Mouse (Mus musculus) C2C12 (cell line): ENCODE data around the gene Tusc1. TPM values are rescaled to one million over a fixed set of nuclear protein-coding genes. Genes with fewer than 3 reads are reported as not detected.

ENCODE experiments used
- H3K27me3 ChIP-seq: one replicate; pipeline ENCODE4 v1.6.1; 2011; ENCODE audit not compliant: control insufficient read depth, insufficient read depth, insufficient read length
- H3K36me3 ChIP-seq: one replicate; pipeline ENCODE4 v1.6.1; 2011; ENCODE audit not compliant: control insufficient read depth, insufficient read depth
- H3K4me3 ChIP-seq: one replicate; pipeline ENCODE4 v1.5.1; 2011; ENCODE audit warnings: mild to moderate bottlenecking, control low read depth; ENCODE audit not compliant: poor library complexity, insufficient read depth, severe bottlenecking
- H3K79me2 ChIP-seq: one replicate; pipeline ENCODE4 v1.6.1; 2011; ENCODE audit not compliant: control insufficient read depth, insufficient read depth
- H3K79me3 ChIP-seq: one replicate; pipeline ENCODE4 v1.6.1; 2011; ENCODE audit warnings: low read depth, control low read depth
- H3ac ChIP-seq: one replicate; pipeline ENCODE3; 2011; ENCODE audit warnings: low read depth; ENCODE audit not compliant: control insufficient read depth, insufficient read length
- CEBPB ChIP-seq: IDR thresholded peaks from one replicate; pipeline ENCODE4 v1.6.1; 2011; ENCODE audit warnings: low read depth, mild to moderate bottlenecking, control low read depth, moderate library complexity
- CTCF ChIP-seq: IDR thresholded peaks from one replicate; pipeline ENCODE4 v1.5.1; 2011; ENCODE audit not compliant: control insufficient read depth, insufficient read depth, insufficient read length
- FOSL1 ChIP-seq: IDR thresholded peaks from one replicate; pipeline ENCODE4 v1.8.0; 2011; ENCODE audit warnings: mild to moderate bottlenecking, low read length; ENCODE audit not compliant: poor library complexity, insufficient read depth, severe bottlenecking
- MAX ChIP-seq: IDR thresholded peaks from one replicate; pipeline ENCODE4 v1.6.1; 2011; ENCODE audit warnings: mild to moderate bottlenecking, control low read depth
- MYOD1 ChIP-seq: IDR thresholded peaks from one replicate; pipeline ENCODE4 v1.6.1; 2011; ENCODE audit warnings: low read depth; ENCODE audit not compliant: control insufficient read depth, insufficient read length
- MYOG ChIP-seq: IDR thresholded peaks from one replicate; pipeline ENCODE4 v1.6.1; 2011; ENCODE audit not compliant: control insufficient read depth, insufficient read length; ENCODE audit errors: extremely low read depth
- USF1 ChIP-seq: IDR thresholded peaks from one replicate; pipeline ENCODE4 v1.6.1; 2011; ENCODE audit warnings: low read depth, mild to moderate bottlenecking, control low read depth, moderate library complexity
- long read RNA-seq, 2 experiments: library from polyadenylated mRNA; unstranded; transcript quantifications; one replicate each; pipeline ENCODE4 v2.0.0; 2019 to 2020
- polyA plus RNA-seq: library from polyadenylated mRNA; unstranded; fragments of >200 nt; fragmentation: generic; extraction: Trizol; gene quantifications from one replicate; pipeline ENCODE4 v1.2.1, GENCODE M21; 2012; ENCODE audit warnings: missing spikeins

Tusc1 gene
- 12.2 TPM for polyA plus RNA-seq
- long read RNA-seq, experiment 1, partial matches to known transcripts: 0 of 3 reads
- long read RNA-seq, experiment 1, other reads (novel, unspliced or antisense): 0 of 3 reads
- long read RNA-seq, experiment 2: 0 reads

DNA sequence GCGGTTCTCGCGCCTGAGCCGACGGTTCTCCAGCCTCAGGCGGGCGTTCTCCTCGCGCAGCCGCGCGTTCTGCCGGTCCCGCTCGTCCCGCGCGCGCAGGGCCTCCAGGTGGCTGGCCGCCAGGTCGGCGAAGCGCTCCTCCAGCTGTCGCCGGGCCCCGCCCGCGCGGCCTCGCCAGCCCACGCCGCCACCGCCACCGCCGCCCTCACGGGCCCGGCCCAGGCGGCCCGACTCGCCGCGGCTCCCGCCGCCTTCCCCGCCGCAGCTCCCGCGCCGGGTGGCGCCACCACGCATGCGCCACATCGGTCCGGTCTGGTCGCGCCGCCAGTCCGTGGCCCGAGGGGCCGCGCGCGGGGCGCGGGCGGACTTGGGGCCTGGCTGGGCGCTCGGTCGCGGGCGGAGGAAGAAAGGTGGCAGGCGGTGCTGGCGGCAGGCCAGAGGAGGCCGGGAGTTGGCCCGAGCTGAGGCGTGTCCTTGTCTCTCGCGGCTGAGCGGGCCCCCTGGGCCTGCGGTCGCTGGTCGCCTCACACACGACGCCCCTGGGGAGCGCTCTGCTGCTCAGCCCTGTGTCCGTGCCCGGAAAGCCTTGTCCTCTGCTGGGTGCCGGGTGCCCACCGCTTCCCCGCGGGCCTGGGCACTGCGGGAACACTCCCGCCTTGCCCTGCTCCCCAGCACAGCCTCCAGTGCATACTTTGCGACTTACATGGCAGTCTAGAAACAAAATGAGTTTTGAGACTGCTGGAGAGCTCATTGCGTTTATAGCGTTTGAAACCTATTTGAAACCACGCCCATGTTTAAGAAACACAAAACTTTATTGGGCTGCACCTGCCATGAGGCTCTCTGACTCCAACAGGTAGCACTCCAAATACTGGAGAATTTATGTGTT is at the start of gene Tusc1:
TSS of gene Tusc1 (minus strand) at position 394 of the 886 bp plus-strand sequence.
- H3K36me3 ChIP-seq: no peaks in the 10 kb centered on the region
- peak within 1 kb of the TSS; percentile 46 for H3K4me3 ChIP-seq
- peak within 1 kb of the TSS; percentile 95 for H3ac ChIP-seq
- no peaks in the 10 kb centered on the region for H3K79me3 ChIP-seq
- H3K79me2 ChIP-seq: no peaks in the 10 kb centered on the region
- TF ChIP-seq MAX (peak; percentile 64), CEBPB (no peak)
- H3K27me3 ChIP-seq: no peaks in the 10 kb centered on the region

- TF ChIP-seq FOSL1: no peak
- no peak for TF ChIP-seq MAX
- TF ChIP-seq MYOD1: no peak
- no peak for TF ChIP-seq CTCF
- TF ChIP-seq MYOG: no peak
- no peak for TF ChIP-seq USF1
- no peak for TF ChIP-seq CEBPB
- Histone ChIP-seq H3K79me3 (no peaks in the 10 kb centered on the region), H3K4me3 (no peak overlapping the region), H3K36me3 (no peaks in the 10 kb centered on the region), H3K79me2 (no peaks in the 10 kb centered on the region), H3K27me3 (no peaks in the 10 kb centered on the region), H3ac (no peak overlapping the region)
Measured at GRCm38 (mm10) chr4:93352930-93353329, 17.6 kb upstream of the Tusc1 start.

DNA sequence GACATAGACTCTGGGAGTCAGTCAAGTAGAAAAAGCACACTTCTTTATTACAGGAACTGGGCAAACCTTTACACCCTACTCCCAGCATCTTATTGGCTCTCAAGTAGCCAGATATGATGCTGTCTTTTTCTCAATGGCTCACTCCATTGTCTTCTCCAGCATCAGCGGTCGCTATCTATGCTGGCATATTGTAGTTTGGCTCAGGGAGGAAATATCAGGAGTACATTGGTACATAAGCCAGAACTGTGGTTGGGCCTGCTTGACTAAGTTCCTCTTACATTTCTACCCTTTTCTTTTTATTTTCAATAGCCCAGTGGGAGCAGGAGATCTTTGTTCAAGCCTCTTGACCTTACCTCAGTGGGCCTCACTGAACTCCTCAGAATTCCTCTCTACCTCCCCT is 9.0 kb upstream of the Tusc1 start:
- H3K36me3 ChIP-seq: no peaks in the 10 kb centered on the region
- TF ChIP-seq MYOG (no peak), MYOD1 (no peak), MAX (no peak), CTCF (no peak), USF1 (no peak)
- H3K4me3 ChIP-seq: no peak overlapping the region
- no peaks in the 10 kb centered on the region for H3K79me3 ChIP-seq
- H3K79me2 ChIP-seq: no peaks in the 10 kb centered on the region
- H3ac ChIP-seq: no peak overlapping the region
- no peaks in the 10 kb centered on the region for H3K27me3 ChIP-seq

DNA sequence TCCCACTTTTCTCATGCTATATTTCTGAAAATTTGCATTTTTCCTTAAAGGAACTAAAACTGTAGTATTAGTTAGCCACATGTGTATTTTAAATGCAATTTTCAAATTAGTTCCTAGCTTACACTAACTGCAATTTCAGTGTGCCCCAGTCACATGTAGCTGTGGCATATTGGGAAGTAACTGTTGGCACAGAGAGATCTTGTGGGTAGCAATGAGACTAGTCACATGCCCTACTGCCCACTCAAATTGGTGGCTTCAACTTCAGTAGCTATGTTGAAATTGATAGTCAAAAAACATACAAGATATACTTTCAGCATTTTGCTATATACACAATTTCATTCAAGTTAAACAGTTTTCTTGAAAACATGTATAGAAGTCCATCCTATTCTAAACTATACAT is 6.3 kb upstream of the Tusc1 start:
- Histone ChIP-seq H3K27me3 (no peaks in the 10 kb centered on the region), H3ac (no peak overlapping the region), H3K79me3 (no peaks in the 10 kb centered on the region), H3K79me2 (no peaks in the 10 kb centered on the region), H3K36me3 (no peaks in the 10 kb centered on the region), H3K4me3 (no peak overlapping the region)
- no peak for TF ChIP-seq MYOD1
- no peak for TF ChIP-seq MYOG
- no peak for TF ChIP-seq CEBPB
- TF ChIP-seq FOSL1: no peak
- TF ChIP-seq USF1: no peak
- TF ChIP-seq MAX: no peak
- no peak for TF ChIP-seq CTCF

DNA sequence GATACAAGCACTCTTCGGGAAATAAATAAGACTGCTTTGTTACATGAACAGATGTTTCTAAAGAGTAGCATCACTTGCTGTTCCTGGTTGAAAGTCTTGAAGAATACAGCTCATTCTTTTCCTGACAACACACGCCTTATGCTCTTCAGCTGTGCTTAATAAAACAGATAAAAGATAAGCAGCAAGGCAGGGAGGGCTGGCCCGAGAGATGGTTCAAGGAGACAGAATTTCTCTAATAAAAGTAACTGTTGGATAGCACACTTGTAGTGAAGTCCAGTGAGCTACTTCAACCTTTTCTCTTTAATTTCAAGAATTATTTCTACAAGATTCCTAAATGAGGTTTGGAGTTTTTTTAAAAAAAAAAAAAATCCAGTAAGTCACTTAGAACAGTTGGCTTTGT is 2.7 kb upstream of the Tusc1 start:
- TF ChIP-seq MAX (no peak), USF1 (no peak), FOSL1 (no peak), CEBPB (no peak), MYOG (no peak), MYOD1 (no peak), CTCF (no peak)
- no peak overlapping the region for H3ac ChIP-seq
- H3K79me2 ChIP-seq: no peaks in the 10 kb centered on the region
- H3K79me3 ChIP-seq: no peaks in the 10 kb centered on the region
- no peaks in the 10 kb centered on the region for H3K27me3 ChIP-seq
- H3K36me3 ChIP-seq: no peaks in the 10 kb centered on the region
- no peak overlapping the region for H3K4me3 ChIP-seq

DNA sequence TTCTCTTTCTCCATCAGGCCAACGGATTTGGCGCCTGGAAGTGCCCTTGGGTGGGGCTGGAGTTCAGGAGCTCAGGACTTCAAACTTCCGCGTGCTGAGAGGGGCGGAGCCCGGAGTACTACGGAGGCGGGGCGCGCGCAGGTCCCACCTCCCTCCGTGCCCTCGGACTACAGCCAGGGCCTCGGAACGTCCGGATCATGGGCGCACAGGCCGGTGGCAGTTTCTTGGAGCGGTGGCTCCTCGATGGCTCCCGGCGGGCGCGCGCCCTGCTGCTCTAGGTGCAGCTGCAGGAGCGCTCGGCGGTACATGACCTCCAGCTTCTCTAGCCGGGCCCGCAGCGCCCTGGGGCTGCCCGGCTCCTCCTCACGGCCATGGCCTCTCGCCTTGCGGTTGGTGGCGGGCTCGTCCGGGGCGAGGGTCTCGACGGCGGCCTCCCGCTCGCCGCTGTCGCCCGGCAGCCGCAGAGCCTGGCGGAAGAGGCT is 634 bp downstream of the Tusc1 start:
- Histone ChIP-seq H3K79me2 (no peaks in the 10 kb centered on the region), H3K79me3 (no peaks in the 10 kb centered on the region), H3K4me3 (peak overlapping the region; percentile 46), H3K27me3 (no peaks in the 10 kb centered on the region), H3K36me3 (no peaks in the 10 kb centered on the region), H3ac (peak overlapping the region; percentile 95)
- TF ChIP-seq MAX: peak; percentile 23
- no peak for TF ChIP-seq CEBPB
